Mouse (Mus musculus): ENCODE measurements at regions not wholly inside any gene's neighbourhood (a gene's known extent, or its start where the extent isn't known, plus 50 kb on each side); places are given as distances from the start of the nearest gene placed in this dataset.

DNA sequence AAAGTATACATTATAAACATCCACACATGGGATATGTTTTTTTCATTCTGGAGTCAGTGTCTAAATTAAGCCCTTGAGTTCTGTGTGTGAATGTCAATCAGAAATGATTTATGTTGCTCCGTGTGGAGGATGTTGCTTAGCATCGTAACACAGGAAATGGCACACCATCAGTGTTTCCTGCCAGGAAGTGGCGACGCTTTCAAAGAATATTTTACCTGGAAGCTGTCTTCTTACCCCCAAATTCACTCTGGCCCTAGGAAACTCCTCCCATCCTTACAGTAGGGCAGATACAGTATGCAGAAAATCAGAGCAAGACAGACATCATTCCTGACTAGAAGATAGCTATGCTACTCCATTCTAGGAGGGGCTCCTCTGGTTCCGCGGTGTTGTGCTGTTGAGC lies 145.1 kb upstream of the L3mbtl3 start:
- H3K9me3 ChIP-seq (replicated peaks; ENCODE audit: control insufficient read depth, low read length): no peaks in the 10 kb centered on the region
- 30% methylated on average over 6 of the region's 6 CpGs for WGBS (ENCODE audit: insufficient replicate concordance)
- no peak overlapping the region for H3K27ac ChIP-seq (ENCODE audit: low read length)
- no peak overlapping the region for H3K4me3 ChIP-seq (ENCODE audit: low read depth, low read length)
- H3K9ac ChIP-seq (ENCODE audit: low read depth, low read length): no peak overlapping the region
- no peak for ATAC-seq (ENCODE audit: low read depth)
- H3K36me3 ChIP-seq (ENCODE audit: control insufficient read depth, insufficient read depth): no peaks in the 10 kb centered on the region
- H3K27me3 ChIP-seq (ENCODE audit: control insufficient read depth, insufficient read depth, low read depth, low read length): no peaks in the 10 kb centered on the region
- H3K4me1 ChIP-seq (ENCODE audit: control insufficient read depth, low read depth, low read length): no peaks in the 10 kb centered on the region
- H3K4me2 ChIP-seq (ENCODE audit: low read depth, low read length): no peak overlapping the region

DNA sequence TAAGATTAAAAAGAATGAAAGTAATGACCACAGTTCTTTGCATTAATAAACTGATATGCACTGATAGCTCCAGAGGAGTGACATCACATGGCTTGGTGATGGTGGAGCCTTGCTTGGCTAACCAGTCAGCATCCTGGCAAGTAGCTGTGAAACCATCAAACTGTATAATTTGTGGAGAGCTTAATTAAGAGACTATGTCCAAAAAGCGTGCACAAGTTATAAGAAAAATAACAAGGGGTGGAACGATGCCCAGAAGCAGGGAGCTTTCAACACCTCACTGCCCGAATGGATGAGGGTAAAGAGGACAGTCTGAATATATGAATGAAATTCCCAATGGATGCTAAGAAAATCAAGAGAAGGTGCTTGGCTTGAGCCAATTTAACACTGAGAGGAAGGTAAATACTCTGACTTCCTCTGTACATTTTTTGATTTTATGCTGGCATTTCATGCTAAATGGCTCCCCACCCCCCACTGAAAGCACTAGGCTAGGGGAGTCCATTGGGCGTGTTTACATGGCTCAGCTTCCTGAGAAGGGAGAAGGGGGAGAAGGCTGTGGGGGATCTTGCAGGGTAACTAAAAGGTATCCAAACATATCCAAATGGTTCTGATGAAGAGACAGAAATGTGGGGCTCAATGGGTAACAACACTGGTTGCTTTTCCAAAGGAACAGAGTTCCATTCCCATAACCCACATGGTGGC lies 150.2 kb upstream of the L3mbtl3 start:
- Histone ChIP-seq H3K36me3 (ENCODE audit: control insufficient read depth, insufficient read depth) (no peaks in the 10 kb centered on the region), H3K9me3 (replicated peaks; ENCODE audit: control insufficient read depth, low read length) (no peaks in the 10 kb centered on the region), H3K9ac (ENCODE audit: low read depth, low read length) (no peak overlapping the region), H3K27me3 (ENCODE audit: control insufficient read depth, insufficient read depth, low read depth, low read length) (no peaks in the 10 kb centered on the region), H3K4me1 (ENCODE audit: control insufficient read depth, low read depth, low read length) (no peaks in the 10 kb centered on the region), H3K4me3 (ENCODE audit: low read depth, low read length) (no peak overlapping the region), H3K27ac (ENCODE audit: low read length) (no peak overlapping the region), H3K4me2 (ENCODE audit: low read depth, low read length) (no peak overlapping the region)
- no peak for ATAC-seq (ENCODE audit: low read depth)
- WGBS (ENCODE audit: insufficient replicate concordance): 53% methylated on average over 4 of the region's 4 CpGs

DNA sequence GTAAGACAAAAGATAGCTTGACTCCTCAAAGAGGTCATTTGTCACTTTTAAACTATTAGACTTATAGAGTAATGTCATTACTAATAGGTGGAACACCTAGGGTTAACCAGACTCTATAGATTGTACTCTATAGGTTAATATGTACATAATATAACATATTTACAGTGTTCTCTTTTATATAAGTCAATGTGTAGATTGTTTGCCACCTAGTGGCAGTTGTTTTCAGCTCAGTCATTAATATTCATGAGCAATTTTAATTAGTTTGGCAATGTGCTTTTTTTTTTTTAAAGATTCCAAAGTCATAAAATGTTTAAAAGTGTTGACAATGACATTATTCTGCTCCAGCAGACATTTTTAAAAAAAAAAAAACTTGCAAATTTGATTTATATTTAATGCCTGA lies 164.4 kb upstream of the L3mbtl3 start:
- Histone ChIP-seq H3K4me2 (ENCODE audit: low read depth, low read length) (no peak overlapping the region), H3K27me3 (ENCODE audit: control insufficient read depth, insufficient read depth, low read depth, low read length) (no peaks in the 10 kb centered on the region)

DNA sequence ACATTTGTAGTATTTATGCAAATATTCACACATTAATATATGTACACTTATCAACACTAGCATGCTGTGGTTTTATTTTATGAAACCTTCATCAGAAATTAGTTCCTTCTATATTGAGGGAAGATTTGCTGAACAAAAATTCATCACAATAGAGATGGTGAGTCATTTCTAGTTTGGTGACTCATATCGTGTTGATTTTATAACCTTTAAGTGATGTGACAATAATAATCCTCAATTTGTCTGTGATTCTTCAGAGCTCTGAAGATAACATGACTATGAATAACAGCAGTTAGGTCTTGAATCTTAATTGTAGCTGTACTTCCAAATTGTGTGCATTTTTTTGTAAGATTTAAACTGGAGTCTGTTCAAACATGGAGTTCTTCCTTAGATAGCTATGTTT lies 168.3 kb upstream of the L3mbtl3 start:
- no peak overlapping the region for H3K9ac ChIP-seq (ENCODE audit: low read depth, low read length)
- H3K27me3 ChIP-seq (ENCODE audit: control insufficient read depth, insufficient read depth, low read depth, low read length): no peaks in the 10 kb centered on the region
- H3K27ac ChIP-seq (ENCODE audit: low read length): no peak overlapping the region
- no peak for ATAC-seq (ENCODE audit: low read depth)
- H3K4me2 ChIP-seq (ENCODE audit: low read depth, low read length): no peak overlapping the region
- H3K4me1 ChIP-seq (ENCODE audit: control insufficient read depth, low read depth, low read length): no peaks in the 10 kb centered on the region
- 44% methylated on average over 1 of the region's 1 CpGs for WGBS (ENCODE audit: insufficient replicate concordance)
- H3K4me3 ChIP-seq (ENCODE audit: low read depth, low read length): no peak overlapping the region
- H3K36me3 ChIP-seq (ENCODE audit: control insufficient read depth, insufficient read depth): no peaks in the 10 kb centered on the region
- H3K9me3 ChIP-seq (replicated peaks; ENCODE audit: control insufficient read depth, low read length): no peaks in the 10 kb centered on the region

More for the DNA sequence above, 164.4 kb upstream of the L3mbtl3 start:
- Histone ChIP-seq H3K9me3 (replicated peaks; ENCODE audit: control insufficient read depth, low read length) (no peaks in the 10 kb centered on the region), H3K36me3 (ENCODE audit: control insufficient read depth, insufficient read depth) (no peaks in the 10 kb centered on the region), H3K4me3 (ENCODE audit: low read depth, low read length) (no peak overlapping the region), H3K9ac (ENCODE audit: low read depth, low read length) (no peak overlapping the region), H3K27ac (ENCODE audit: low read length) (no peak overlapping the region), H3K4me1 (ENCODE audit: control insufficient read depth, low read depth, low read length) (no peaks in the 10 kb centered on the region)
- no peak for ATAC-seq (ENCODE audit: low read depth)

DNA sequence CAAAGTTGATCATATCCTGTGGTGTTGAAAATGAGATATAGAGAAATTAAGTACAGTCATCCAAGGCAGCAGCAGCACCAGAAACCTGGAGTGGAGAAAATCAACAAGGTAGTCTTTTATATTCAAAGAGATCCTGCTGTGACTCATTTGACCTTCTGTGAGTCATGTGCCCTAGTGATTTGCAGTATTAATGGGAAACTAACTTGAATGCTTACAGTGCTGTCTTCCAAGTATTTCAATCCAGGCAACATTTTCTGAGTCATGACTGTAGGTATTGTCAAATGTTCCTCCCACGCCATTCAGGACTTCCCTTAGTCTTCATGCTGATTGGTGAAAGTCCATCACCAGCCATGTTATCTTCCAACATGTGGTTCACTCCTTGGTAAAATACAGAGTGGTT lies 169.0 kb upstream of the L3mbtl3 start:
- no peak overlapping the region for H3K27ac ChIP-seq (ENCODE audit: low read length)
- no peaks in the 10 kb centered on the region for H3K9me3 ChIP-seq (replicated peaks; ENCODE audit: control insufficient read depth, low read length)
- H3K4me3 ChIP-seq (ENCODE audit: low read depth, low read length): no peak overlapping the region
- ATAC-seq (ENCODE audit: low read depth): no peak
- H3K27me3 ChIP-seq (ENCODE audit: control insufficient read depth, insufficient read depth, low read depth, low read length): no peaks in the 10 kb centered on the region
- no peak overlapping the region for H3K9ac ChIP-seq (ENCODE audit: low read depth, low read length)
- no peaks in the 10 kb centered on the region for H3K4me1 ChIP-seq (ENCODE audit: control insufficient read depth, low read depth, low read length)
- no peak overlapping the region for H3K4me2 ChIP-seq (ENCODE audit: low read depth, low read length)
- H3K36me3 ChIP-seq (ENCODE audit: control insufficient read depth, insufficient read depth): no peaks in the 10 kb centered on the region
- 47% methylated on average over 1 of the region's 1 CpGs for WGBS (ENCODE audit: insufficient replicate concordance)

DNA sequence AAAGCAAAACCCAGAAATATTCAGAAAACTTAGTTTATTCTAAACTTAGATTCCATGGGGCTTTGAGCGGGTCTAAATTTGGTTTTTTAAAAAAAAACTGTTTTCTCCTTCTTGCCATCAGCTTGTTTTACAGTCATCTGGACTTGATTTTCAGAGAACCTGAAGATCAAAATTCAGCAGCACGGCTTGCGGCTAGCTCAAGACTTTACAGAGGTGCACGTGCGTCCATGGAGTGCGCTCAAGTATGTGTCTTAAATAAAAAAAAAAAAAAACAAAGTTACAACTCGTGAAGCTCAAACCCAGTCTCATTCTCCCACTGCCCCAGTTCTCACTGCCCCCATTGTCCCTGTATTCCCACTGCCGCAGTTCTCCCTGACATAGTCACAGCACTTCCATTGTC lies 180.5 kb upstream of the L3mbtl3 start:
- Histone ChIP-seq H3K27ac (ENCODE audit: low read length) (no peak overlapping the region), H3K9ac (ENCODE audit: low read depth, low read length) (no peak overlapping the region), H3K36me3 (ENCODE audit: control insufficient read depth, insufficient read depth) (no peaks in the 10 kb centered on the region), H3K9me3 (replicated peaks; ENCODE audit: control insufficient read depth, low read length) (no peaks in the 10 kb centered on the region), H3K4me3 (ENCODE audit: low read depth, low read length) (no peak overlapping the region), H3K27me3 (ENCODE audit: control insufficient read depth, insufficient read depth, low read depth, low read length) (no peaks in the 10 kb centered on the region), H3K4me2 (ENCODE audit: low read depth, low read length) (no peak overlapping the region), H3K4me1 (ENCODE audit: control insufficient read depth, low read depth, low read length) (no peaks in the 10 kb centered on the region)
- 74% methylated on average over 8 of the region's 8 CpGs for WGBS (ENCODE audit: insufficient replicate concordance)
- no peak for ATAC-seq (ENCODE audit: low read depth)

DNA sequence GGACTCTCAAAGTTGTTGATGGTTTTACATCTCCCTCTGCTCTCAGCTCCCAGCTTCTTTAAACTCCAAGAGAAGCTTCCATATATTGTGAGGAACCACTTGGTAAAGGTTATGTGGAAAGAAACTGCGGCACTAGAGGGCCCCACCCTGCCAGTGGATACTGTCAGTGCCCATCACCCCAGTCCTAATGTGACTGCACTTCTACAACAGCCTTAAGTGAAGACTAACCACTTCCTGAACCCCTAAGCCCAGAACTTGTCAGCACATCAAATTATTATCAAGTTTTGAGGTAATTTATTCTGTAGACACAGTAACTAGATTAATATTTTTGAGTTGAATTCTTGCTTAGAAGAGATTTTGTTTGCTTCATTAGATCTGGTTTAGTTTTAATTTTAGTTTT lies 182.3 kb upstream of the L3mbtl3 start:
- 26% methylated on average over 1 of the region's 1 CpGs for WGBS (ENCODE audit: insufficient replicate concordance)
- H3K9ac ChIP-seq (ENCODE audit: low read depth, low read length): no peak overlapping the region

DNA sequence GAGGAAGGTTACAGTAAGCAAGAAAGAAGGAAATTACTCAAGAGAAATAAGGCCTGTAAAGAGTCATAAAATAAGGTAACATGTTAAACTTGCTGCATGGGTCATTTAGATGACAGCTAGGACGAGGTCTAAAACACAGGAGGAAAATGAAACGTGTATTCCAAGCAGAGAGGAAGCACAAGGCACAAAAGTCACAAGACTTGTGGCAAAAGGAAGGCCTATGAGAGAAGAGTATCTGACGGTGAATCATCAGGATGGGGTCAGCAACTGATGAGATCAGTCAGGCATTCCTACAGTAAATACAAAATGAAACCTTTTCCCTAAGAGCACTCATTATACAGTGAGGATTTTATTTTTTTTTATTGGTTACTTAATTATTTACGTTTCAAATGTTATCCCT lies 183.6 kb upstream of the L3mbtl3 start:
- 41% methylated on average over 4 of the region's 4 CpGs for WGBS (ENCODE audit: insufficient replicate concordance)
- ATAC-seq (ENCODE audit: low read depth): no peak
- no peaks in the 10 kb centered on the region for H3K4me1 ChIP-seq (ENCODE audit: control insufficient read depth, low read depth, low read length)
- no peaks in the 10 kb centered on the region for H3K36me3 ChIP-seq (ENCODE audit: control insufficient read depth, insufficient read depth)
- H3K4me3 ChIP-seq (ENCODE audit: low read depth, low read length): no peak overlapping the region
- no peaks in the 10 kb centered on the region for H3K9me3 ChIP-seq (replicated peaks; ENCODE audit: control insufficient read depth, low read length)
- H3K9ac ChIP-seq (ENCODE audit: low read depth, low read length): no peak overlapping the region
- no peaks in the 10 kb centered on the region for H3K27me3 ChIP-seq (ENCODE audit: control insufficient read depth, insufficient read depth, low read depth, low read length)
- no peak overlapping the region for H3K27ac ChIP-seq (ENCODE audit: low read length)
- no peak overlapping the region for H3K4me2 ChIP-seq (ENCODE audit: low read depth, low read length)

More for the DNA sequence above, 182.3 kb upstream of the L3mbtl3 start:
- Histone ChIP-seq H3K4me3 (ENCODE audit: low read depth, low read length) (no peak overlapping the region), H3K4me1 (ENCODE audit: control insufficient read depth, low read depth, low read length) (no peaks in the 10 kb centered on the region), H3K27me3 (ENCODE audit: control insufficient read depth, insufficient read depth, low read depth, low read length) (no peaks in the 10 kb centered on the region), H3K27ac (ENCODE audit: low read length) (no peak overlapping the region), H3K9me3 (replicated peaks; ENCODE audit: control insufficient read depth, low read length) (no peaks in the 10 kb centered on the region), H3K36me3 (ENCODE audit: control insufficient read depth, insufficient read depth) (no peaks in the 10 kb centered on the region), H3K4me2 (ENCODE audit: low read depth, low read length) (no peak overlapping the region)
- ATAC-seq (ENCODE audit: low read depth): no peak

DNA sequence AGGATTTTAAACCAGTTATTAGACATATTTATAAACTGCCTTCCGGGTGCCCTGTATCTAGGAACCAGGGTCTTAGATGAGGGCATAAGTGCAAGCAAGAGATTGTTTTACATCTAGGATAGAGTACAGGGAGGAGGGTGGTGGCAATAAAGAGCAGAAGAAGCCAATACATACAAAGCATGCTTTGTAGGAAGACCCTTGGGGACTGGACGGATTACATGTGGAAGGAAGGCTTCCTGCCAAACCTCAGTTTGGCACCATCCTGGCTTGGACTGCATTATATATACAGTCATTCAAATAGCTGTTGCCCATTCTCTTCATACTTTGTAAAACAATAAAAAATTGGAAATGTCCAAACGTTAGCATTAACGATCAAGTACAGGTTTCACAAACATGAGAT lies 184.7 kb upstream of the L3mbtl3 start:
- Histone ChIP-seq H3K4me1 (ENCODE audit: control insufficient read depth, low read depth, low read length) (no peaks in the 10 kb centered on the region), H3K4me2 (ENCODE audit: low read depth, low read length) (no peak overlapping the region), H3K27ac (ENCODE audit: low read length) (no peak overlapping the region), H3K36me3 (ENCODE audit: control insufficient read depth, insufficient read depth) (no peaks in the 10 kb centered on the region), H3K27me3 (ENCODE audit: control insufficient read depth, insufficient read depth, low read depth, low read length) (no peaks in the 10 kb centered on the region), H3K9ac (ENCODE audit: low read depth, low read length) (no peak overlapping the region), H3K9me3 (replicated peaks; ENCODE audit: control insufficient read depth, low read length) (no peaks in the 10 kb centered on the region), H3K4me3 (ENCODE audit: low read depth, low read length) (no peak overlapping the region)
- no peak for ATAC-seq (ENCODE audit: low read depth)
- 81% methylated on average over 4 of the region's 4 CpGs for WGBS (ENCODE audit: insufficient replicate concordance)
